Mouse (Mus musculus) heart, embryonic 16.5 days (tissue): ENCODE results near the gene Pou2f2. TPM values are rescaled to one million over a fixed set of nuclear protein-coding genes. Genes with fewer than 3 reads are reported as not detected.

ENCODE experiments used
- ATAC-seq: fragments of 200-750 bp; cut with Nextera tagmentation; replicated peaks from 2 replicates; pipeline ENCODE4 v1.8.0; 2017; ENCODE audit warnings: moderate number of reproducible peaks; ENCODE audit not compliant: insufficient read depth, low FRiP score; ENCODE audit errors: extremely low read depth
- H3K27ac ChIP-seq: fragments of 300-500 bp; sonication (generic); 2 replicates; pipeline ENCODE4 v1.5.1; 2014; ENCODE audit warnings: mild to moderate bottlenecking, low read length, control low read depth, moderate library complexity
- H3K27me3 ChIP-seq: fragments of 300-500 bp; sonication (generic); 2 replicates; pipeline ENCODE4 v1.6.1; 2014; ENCODE audit warnings: low read length, mixed read lengths; ENCODE audit not compliant: control insufficient read depth, insufficient read depth
- H3K36me3 ChIP-seq: fragments of 300-500 bp; sonication (generic); 2 replicates; pipeline ENCODE4 v1.6.1; 2014; ENCODE audit not compliant: control insufficient read depth, insufficient read depth
- H3K4me1 ChIP-seq: fragments of 300-500 bp; sonication (generic); 2 replicates; pipeline ENCODE4 v1.6.1; 2014; ENCODE audit warnings: low read length, mixed read lengths; ENCODE audit not compliant: control insufficient read depth, insufficient read depth
- H3K4me2 ChIP-seq: fragments of 300-500 bp; sonication (generic); 2 replicates; pipeline ENCODE4 v1.6.1; 2014; ENCODE audit warnings: low read depth, mild to moderate bottlenecking, control low read depth, low read length
- H3K4me3 ChIP-seq: fragments of 300-500 bp; sonication (generic); 2 replicates; pipeline ENCODE4 v1.5.1; 2014; ENCODE audit warnings: mild to moderate bottlenecking, control low read depth, low read length
- H3K9ac ChIP-seq: fragments of 300-500 bp; sonication (generic); 2 replicates; pipeline ENCODE4 v1.6.1; 2014; ENCODE audit warnings: low read length, control low read depth
- H3K9me3 ChIP-seq: fragments of 300-500 bp; sonication (generic); replicated peaks from 2 replicates; pipeline ENCODE4 v1.6.1; 2016; ENCODE audit warnings: low read length; ENCODE audit not compliant: control insufficient read depth
- WGBS: fragments of 180-500 bp; shearing (Covaris S2); extraction: QIAGEN DNeasy Blood & Tissue Kit; methylation state at CpG from one replicate; pipeline ENCODE4 v1.1.7; 2014; 5-methylcytosine and 5-hydroxymethylcytosine counted together
- polyA plus RNA-seq: library from polyadenylated mRNA; unstranded; fragments of >200 nt; fragmentation: Nextera tagmentation; extraction: Ambion mirVana; gene quantifications from 2 replicates; pipeline ENCODE4 v1.2.1, GENCODE M21; 2015

Gene Pou2f2
- polyA plus RNA-seq, 1 experiment from 2014 or later, result 0.58 TPM

DNA sequence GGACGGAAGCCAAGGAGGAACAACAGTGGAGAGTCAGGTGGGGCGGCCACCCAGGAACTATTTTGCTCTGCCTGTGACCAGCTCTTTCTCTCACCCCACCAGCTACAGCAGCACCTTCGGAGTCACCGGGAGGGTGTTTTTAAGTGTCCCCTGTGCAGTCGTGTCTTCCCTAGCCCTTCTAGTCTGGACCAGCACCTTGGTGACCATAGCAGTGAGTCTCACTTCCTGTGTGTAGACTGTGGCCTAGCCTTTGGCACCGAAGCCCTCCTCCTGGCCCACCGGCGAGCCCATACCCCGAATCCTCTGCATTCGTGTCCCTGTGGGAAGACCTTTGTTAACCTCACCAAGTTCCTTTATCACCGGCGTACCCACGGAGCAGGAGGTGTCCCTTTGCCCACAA is 99.1 kb downstream of the Pou2f2 start:
- no peak for ATAC-seq
- Histone ChIP-seq H3K9me3 (no peaks in the 10 kb centered on the region), H3K4me3 (no peak overlapping the region), H3K27me3 (no peaks in the 10 kb centered on the region), H3K9ac (no peak overlapping the region), H3K4me1 (peaks cover 23% of the 10 kb centered on the region), H3K27ac (no peak overlapping the region), H3K4me2 (no peak overlapping the region), H3K36me3 (peaks cover 45% of the 10 kb centered on the region)
- WGBS, result 89% methylated on average over 13 of the region's 13 CpGs

GRCm38 (mm10) chr7:25079496-25080026 is 100.0 kb downstream of the Pou2f2 start:
- peaks cover 45% of the 10 kb centered on the region for H3K36me3 ChIP-seq
- H3K4me3 ChIP-seq, result no peak overlapping the region
- peaks cover 23% of the 10 kb centered on the region for H3K4me1 ChIP-seq
- H3K4me2 ChIP-seq, result no peak overlapping the region
- 80% methylated on average over 12 of the region's 12 CpGs for WGBS
- no peak for ATAC-seq
- H3K9ac ChIP-seq, result no peak overlapping the region
- no peak overlapping the region for H3K27ac ChIP-seq
- no peaks in the 10 kb centered on the region for H3K9me3 ChIP-seq
- H3K27me3 ChIP-seq, result no peaks in the 10 kb centered on the region

DNA sequence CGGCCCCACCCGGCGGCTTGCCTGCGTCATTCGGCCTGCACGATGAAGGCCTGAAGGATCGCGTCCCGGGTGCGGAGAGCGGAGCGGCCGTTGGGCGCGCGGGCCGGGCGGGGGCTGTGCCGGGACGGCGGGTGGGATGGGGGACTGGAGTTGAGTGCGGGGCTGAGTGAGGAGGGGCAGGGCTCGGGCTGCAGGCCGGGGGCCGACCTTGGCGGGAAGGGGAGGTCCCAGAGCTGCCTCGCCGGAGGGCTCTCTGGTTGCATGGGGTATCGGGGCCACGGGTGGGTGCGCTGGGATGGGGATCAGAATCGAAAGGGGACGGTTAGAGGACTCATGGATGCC is 102.1 kb downstream of the Pou2f2 start:
- H3K27ac ChIP-seq, result peak overlapping the region; percentile 94
- peaks cover 28% of the 10 kb centered on the region for H3K36me3 ChIP-seq
- no peaks in the 10 kb centered on the region for H3K9me3 ChIP-seq
- ATAC-seq, result peak; percentile 19
- peak overlapping the region; percentile 77 for H3K4me2 ChIP-seq
- H3K4me1 ChIP-seq, result peaks cover 24% of the 10 kb centered on the region
- H3K9ac ChIP-seq, result peak overlapping the region; percentile 91
- H3K4me3 ChIP-seq, result peak overlapping the region; percentile 90
- no peaks in the 10 kb centered on the region for H3K27me3 ChIP-seq
- under 1% methylated on average over 33 of the region's 33 CpGs for WGBS

DNA sequence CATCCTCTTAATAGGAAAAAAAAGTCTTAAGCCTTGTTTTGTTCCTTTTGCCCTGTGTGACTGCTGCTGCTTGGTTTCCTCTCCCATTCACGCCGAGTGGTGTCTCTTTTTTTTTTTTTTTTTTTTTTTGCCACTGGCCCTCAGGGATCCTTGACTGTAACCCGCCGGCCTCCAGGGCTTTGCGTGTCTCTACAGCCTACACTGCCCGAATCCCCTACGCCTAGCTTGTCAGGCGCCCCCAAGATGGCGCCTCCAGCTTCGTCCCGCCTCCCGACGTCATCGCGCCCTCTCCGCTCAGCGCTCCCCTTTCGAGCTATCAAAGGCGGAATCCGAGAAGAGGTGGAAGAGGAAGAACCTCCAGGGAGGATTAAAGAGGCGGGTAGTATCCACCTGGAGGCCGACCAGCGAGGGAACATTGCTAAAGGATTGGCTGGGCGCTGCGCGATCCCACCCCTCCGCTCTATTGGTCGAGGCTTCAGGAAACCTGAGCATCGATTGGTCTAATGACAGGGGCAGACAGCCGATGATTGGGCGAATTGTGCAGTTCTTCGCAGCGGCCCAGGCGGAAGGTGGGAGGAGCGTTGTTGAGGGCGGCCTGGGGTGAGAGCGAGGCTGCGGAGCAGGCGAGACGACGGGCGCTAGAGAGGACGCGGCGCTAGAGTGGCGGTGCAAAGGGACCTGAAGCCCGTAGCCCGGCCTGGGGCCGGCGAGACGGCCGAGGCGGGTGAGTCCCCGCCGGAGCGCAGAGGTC is 102.7 kb downstream of the Pou2f2 start:
- peak; percentile 97 for ATAC-seq
- H3K9ac ChIP-seq, result peak overlapping the region; percentile 91
- H3K27ac ChIP-seq, result peak overlapping the region; percentile 94
- H3K4me1 ChIP-seq, result peaks cover 24% of the 10 kb centered on the region
- no peaks in the 10 kb centered on the region for H3K9me3 ChIP-seq
- peaks cover 22% of the 10 kb centered on the region for H3K36me3 ChIP-seq
- under 1% methylated on average over 56 of the region's 56 CpGs for WGBS
- no peaks in the 10 kb centered on the region for H3K27me3 ChIP-seq
- peak overlapping the region; percentile 90 for H3K4me3 ChIP-seq
- peak overlapping the region; percentile 77 for H3K4me2 ChIP-seq

- peak overlapping the region; percentile 74 for H3K4me2 ChIP-seq
- peak overlapping the region; percentile 60 for H3K4me3 ChIP-seq
- ATAC-seq, result no peak
- H3K36me3 ChIP-seq, result peaks cover 17% of the 10 kb centered on the region
- no peaks in the 10 kb centered on the region for H3K27me3 ChIP-seq
- peaks cover 24% of the 10 kb centered on the region for H3K4me1 ChIP-seq
- H3K27ac ChIP-seq, result peak overlapping the region; percentile 93
- H3K9me3 ChIP-seq, result no peaks in the 10 kb centered on the region
- peak overlapping the region; percentile 76 for H3K9ac ChIP-seq
- 19% methylated on average over 7 of the region's 7 CpGs for WGBS
Observed at GRCm38 (mm10) chr7:25076296-25076662, 103.2 kb downstream of the Pou2f2 start.

DNA sequence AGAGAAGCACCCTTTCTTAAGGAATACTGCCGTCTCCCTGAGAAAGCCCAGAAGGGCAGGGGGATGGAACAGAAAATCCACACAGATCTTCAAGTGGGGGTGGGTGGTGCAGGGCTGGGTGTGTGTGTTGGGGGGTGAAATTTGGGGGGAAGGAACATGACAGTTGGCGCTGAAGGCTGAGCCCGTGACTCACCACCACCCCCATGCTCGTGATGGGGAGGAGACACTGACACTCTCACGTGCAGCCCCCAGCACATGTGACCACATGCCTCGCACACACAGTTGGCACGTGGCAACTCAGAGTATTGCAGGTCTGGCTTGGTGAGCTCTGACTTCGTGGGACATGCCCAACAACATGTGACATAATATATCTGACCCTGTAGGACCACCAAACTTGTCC is 105.6 kb downstream of the Pou2f2 start:
- H3K27me3 ChIP-seq, result no peaks in the 10 kb centered on the region
- no peaks in the 10 kb centered on the region for H3K36me3 ChIP-seq
- 80% methylated on average over 8 of the region's 8 CpGs for WGBS
- peaks cover 32% of the 10 kb centered on the region for H3K4me1 ChIP-seq
- no peak overlapping the region for H3K4me2 ChIP-seq
- no peak overlapping the region; the same call in 1 of the 2 replicates for H3K27ac ChIP-seq
- no peak overlapping the region for H3K4me3 ChIP-seq
- H3K9ac ChIP-seq, result no peak overlapping the region
- no peaks in the 10 kb centered on the region for H3K9me3 ChIP-seq
- ATAC-seq, result no peak

GRCm38 (mm10) chr7:25072716-25073390 is 106.7 kb downstream of the Pou2f2 start:
- H3K36me3 ChIP-seq, result peaks cover 7% of the 10 kb centered on the region; the same call in 1 of the 2 replicates
- H3K27me3 ChIP-seq, result no peaks in the 10 kb centered on the region
- H3K9me3 ChIP-seq, result no peaks in the 10 kb centered on the region
- peak overlapping the region; percentile 85 for H3K9ac ChIP-seq
- no peak for ATAC-seq
- H3K4me1 ChIP-seq, result peaks cover 21% of the 10 kb centered on the region
- H3K4me2 ChIP-seq, result peak overlapping the region; percentile 95
- H3K4me3 ChIP-seq, result peak overlapping the region; percentile 68
- WGBS, result under 1% methylated on average over 28 of the region's 33 CpGs
- peak overlapping the region; percentile 75 for H3K27ac ChIP-seq

- Histone ChIP-seq H3K36me3 (peaks cover 11% of the 10 kb centered on the region; the same call in 1 of the 2 replicates), H3K9me3 (no peaks in the 10 kb centered on the region), H3K4me1 (peaks cover 20% of the 10 kb centered on the region), H3K4me2 (peak within 1 kb of the TSS; percentile 95), H3K9ac (peak within 1 kb of the TSS; percentile 85), H3K4me3 (peak within 1 kb of the TSS; percentile 68), H3K27ac (peak within 1 kb of the TSS; percentile 75), H3K27me3 (no peaks in the 10 kb centered on the region)
- under 1% methylated on average over 28 of the region's 28 CpGs for WGBS
- no peak for ATAC-seq
Observed at GRCm38 (mm10) chr7:25071979-25072715, 107.4 kb downstream of the Pou2f2 start, which contains the start of the genes Grik5 and Zfp574. Grik5 (minus strand) TSS chr7:25072346. Zfp574 (plus strand) TSS chr7:25072567.
